Mouse (Mus musculus) ES-Bruce4 (cell line): ENCODE results near the gene Aff3. TPM values are rescaled to one million over a fixed set of nuclear protein-coding genes. Genes with fewer than 3 reads are reported as not detected.

ENCODE experiments used
- H3K27ac ChIP-seq: 2 replicates; pipeline ENCODE4 v1.5.1; 2012; ENCODE audit warnings: low read length, inconsistent platforms; ENCODE audit not compliant: insufficient read depth
- H3K27me3 ChIP-seq: 2 replicates; pipeline ENCODE4 v1.6.1; 2012; ENCODE audit warnings: mild to moderate bottlenecking, low read length, inconsistent platforms; ENCODE audit not compliant: control insufficient read depth, poor library complexity, insufficient read depth, severe bottlenecking
- H3K36me3 ChIP-seq: 2 replicates; pipeline ENCODE4 v1.6.1; 2012; ENCODE audit warnings: inconsistent platforms, mild to moderate bottlenecking, low read length, moderate library complexity; ENCODE audit not compliant: control insufficient read depth, poor library complexity, insufficient read depth, severe bottlenecking
- H3K4me1 ChIP-seq: one replicate; pipeline ENCODE4 v1.8.1; 2011; ENCODE audit warnings: low read length; ENCODE audit not compliant: control insufficient read depth, insufficient read depth
- H3K4me3 ChIP-seq: 2 replicates; pipeline ENCODE4 v1.5.1; 2011; ENCODE audit warnings: low read depth, mild to moderate bottlenecking, low read length
- H3K9ac ChIP-seq: 2 replicates; pipeline ENCODE4 v1.6.1; 2012; ENCODE audit warnings: low read depth, mild to moderate bottlenecking, inconsistent platforms; ENCODE audit not compliant: poor library complexity, severe bottlenecking
- H3K9me3 ChIP-seq: replicated peaks from 2 replicates; pipeline ENCODE4 v1.6.1; 2012; ENCODE audit warnings: mild to moderate bottlenecking, low read length, inconsistent platforms; ENCODE audit not compliant: control insufficient read depth, poor library complexity, insufficient read depth, severe bottlenecking
- CTCF ChIP-seq: IDR thresholded peaks from one replicate; pipeline ENCODE4 v1.8.1; 2011; ENCODE audit warnings: low read depth, low read length
- EP300 ChIP-seq: IDR thresholded peaks from 2 replicates; pipeline ENCODE4 v1.6.1; 2011; ENCODE audit warnings: low read depth, low read length; ENCODE audit not compliant: insufficient read depth
- POLR2A ChIP-seq: IDR thresholded peaks from one replicate; pipeline ENCODE4 v1.8.1; 2011; ENCODE audit warnings: low read length; ENCODE audit not compliant: insufficient read depth
- polyA plus RNA-seq: library from polyadenylated mRNA; stranded (reverse); fragments of >200 nt; gene quantifications from 2 replicates; pipeline ENCODE4 v1.2.4, GENCODE M21; 2011; ENCODE audit warnings: low read depth; ENCODE audit not compliant: missing spikeins, insufficient read depth, insufficient read length

Aff3 gene
- polyA plus RNA-seq, 1 experiment: 9.2 TPM

DNA sequence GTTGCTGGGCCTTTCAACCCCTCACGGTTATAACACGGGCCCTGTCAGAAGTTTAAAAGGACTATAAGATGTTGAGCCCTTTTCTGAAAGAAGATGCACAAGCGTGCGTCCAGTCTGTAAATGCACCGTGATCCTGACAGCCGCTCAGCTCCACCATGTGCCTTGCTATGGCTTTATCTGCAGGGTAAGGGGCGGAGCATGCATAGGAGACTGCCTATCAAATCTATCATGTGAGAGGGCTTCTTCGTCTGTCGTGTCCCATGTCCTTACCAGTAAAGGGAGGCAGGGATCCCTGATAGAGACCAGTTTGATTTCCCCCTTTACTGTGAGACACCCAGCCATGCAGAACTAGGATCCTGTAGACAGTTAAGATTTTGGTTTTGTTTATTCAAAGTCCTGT lies 222.3 kb downstream of the Aff3 start:
- Histone ChIP-seq H3K4me3 (no peak overlapping the region), H3K4me1 (no peaks in the 10 kb centered on the region), H3K9ac (no peak overlapping the region), H3K27ac (no peak overlapping the region), H3K27me3 (no peaks in the 10 kb centered on the region), H3K36me3 (no peaks in the 10 kb centered on the region), H3K9me3 (no peaks in the 10 kb centered on the region)
- TF ChIP-seq POLR2A: no peak
- no peak for TF ChIP-seq EP300
- no peak for TF ChIP-seq CTCF

- Histone ChIP-seq H3K9ac (no peak overlapping the region), H3K27ac (no peak overlapping the region), H3K4me1 (no peaks in the 10 kb centered on the region), H3K4me3 (no peak overlapping the region), H3K36me3 (no peaks in the 10 kb centered on the region), H3K9me3 (no peaks in the 10 kb centered on the region), H3K27me3 (no peaks in the 10 kb centered on the region)
- TF ChIP-seq CTCF (no peak), EP300 (no peak)
Observed at GRCm38 (mm10) chr1:38441800-38442199, 223.0 kb downstream of the Aff3 start.

DNA sequence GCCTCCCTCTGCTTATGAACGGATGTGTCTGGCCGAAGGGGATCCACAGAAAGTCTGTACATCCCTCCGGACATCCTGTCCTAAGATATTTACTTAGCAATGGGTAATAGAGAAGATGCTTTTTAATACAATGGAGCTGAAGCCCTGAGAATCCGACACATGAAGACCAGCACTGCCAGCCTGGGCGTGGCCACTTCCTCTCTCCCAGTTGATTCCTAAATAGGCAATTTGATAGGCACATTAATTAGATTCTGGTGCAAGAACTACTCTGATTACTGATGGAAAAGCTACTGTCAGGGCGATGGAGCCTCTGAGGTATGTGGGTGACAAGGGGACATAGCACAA lies 224.3 kb downstream of the Aff3 start:
- no peaks in the 10 kb centered on the region for H3K36me3 ChIP-seq
- TF ChIP-seq POLR2A (no peak), EP300 (no peak), CTCF (no peak)
- no peaks in the 10 kb centered on the region for H3K9me3 ChIP-seq
- no peak overlapping the region for H3K4me3 ChIP-seq
- no peaks in the 10 kb centered on the region for H3K4me1 ChIP-seq
- H3K27me3 ChIP-seq: no peaks in the 10 kb centered on the region
- H3K27ac ChIP-seq: no peak overlapping the region
- H3K9ac ChIP-seq: no peak overlapping the region

DNA sequence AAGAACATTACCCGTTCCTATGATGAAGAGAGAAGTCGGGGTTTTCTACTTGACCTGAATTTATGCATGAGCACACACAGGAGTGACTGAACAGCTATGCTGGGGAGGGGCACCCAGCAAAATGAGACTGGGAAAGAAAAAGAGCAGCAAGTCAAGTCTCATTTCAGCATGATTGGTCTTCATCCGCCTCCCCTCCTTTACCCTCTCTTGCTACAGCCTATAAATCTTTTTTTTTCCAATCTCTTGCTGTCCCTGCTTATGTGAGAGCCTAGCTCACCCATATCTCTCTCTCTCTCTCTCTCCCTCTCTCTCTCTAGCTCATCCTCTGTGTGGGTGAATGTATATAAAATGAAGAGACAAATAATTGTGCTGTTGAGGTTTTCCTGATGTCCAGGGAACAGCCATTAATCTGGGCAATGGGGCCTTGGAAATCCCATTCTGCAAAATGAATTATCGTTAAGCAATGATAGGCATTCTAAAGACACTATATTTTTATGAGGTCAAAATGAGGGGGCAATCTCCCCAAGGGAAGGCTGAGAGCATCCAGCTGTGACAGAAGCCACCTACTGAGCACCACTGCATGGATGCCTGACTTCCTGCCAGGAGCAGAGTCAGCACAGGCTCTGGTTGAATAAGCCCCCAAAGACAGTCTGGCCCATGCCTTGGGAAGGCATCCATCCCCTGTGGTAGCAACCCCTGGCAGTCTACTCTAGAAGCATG lies 224.8 kb downstream of the Aff3 start:
- H3K36me3 ChIP-seq: no peaks in the 10 kb centered on the region
- H3K27me3 ChIP-seq: no peaks in the 10 kb centered on the region
- no peak overlapping the region for H3K9ac ChIP-seq
- TF ChIP-seq EP300: no peak
- TF ChIP-seq CTCF: no peak
- TF ChIP-seq POLR2A: no peak
- H3K4me3 ChIP-seq: no peak overlapping the region
- no peak overlapping the region for H3K27ac ChIP-seq
- no peaks in the 10 kb centered on the region for H3K9me3 ChIP-seq
- H3K4me1 ChIP-seq: no peaks in the 10 kb centered on the region

DNA sequence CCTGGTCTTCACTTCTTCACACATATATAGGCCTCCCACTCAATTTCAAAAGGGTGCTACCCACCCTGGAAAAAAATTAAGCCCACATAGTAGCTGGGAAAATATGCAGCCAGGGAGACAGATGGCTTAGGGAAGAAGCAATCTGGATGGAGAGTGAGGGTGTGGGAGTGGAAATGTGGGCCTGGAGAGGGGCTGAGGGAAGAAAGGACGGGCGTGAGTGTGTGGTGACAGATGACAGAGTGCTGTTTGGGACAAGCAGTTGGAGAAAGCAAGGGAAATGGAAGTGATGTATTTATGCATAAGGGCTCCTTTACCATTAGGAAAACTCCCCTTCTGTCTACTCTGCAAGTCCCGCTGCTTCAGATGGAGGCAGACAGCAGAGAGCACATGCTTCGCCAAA lies 226.3 kb downstream of the Aff3 start:
- Histone ChIP-seq H3K27me3 (no peaks in the 10 kb centered on the region), H3K9me3 (0 out of 2 replicates have a peak, but pooled peaks cover 4% of the 10 kb centered on the region), H3K9ac (no peak overlapping the region), H3K27ac (no peak overlapping the region), H3K4me3 (no peak overlapping the region), H3K36me3 (no peaks in the 10 kb centered on the region), H3K4me1 (no peaks in the 10 kb centered on the region)
- TF ChIP-seq EP300 (no peak), CTCF (no peak)

DNA sequence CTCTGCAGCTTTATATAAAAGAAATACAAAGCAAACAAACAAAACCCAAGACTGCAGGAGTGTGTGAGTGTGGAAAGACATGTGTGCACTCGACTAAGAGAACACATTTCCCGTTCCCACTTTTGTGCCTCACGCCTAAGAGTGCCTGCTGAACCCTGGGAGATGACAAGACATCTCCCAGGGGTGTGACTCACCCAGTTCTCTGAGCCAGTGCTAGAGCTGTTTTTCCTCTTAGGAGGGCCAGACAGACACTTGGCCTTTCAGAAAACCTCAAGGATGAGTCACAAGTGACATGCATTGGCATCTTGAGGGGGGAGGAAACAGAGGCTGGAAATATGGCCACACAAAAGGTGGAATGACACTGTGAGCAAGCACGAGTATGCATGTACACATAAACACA lies 227.1 kb downstream of the Aff3 start:
- no peak overlapping the region for H3K27ac ChIP-seq
- no peak overlapping the region for H3K9ac ChIP-seq
- H3K27me3 ChIP-seq: no peaks in the 10 kb centered on the region
- TF ChIP-seq POLR2A (no peak), CTCF (no peak), EP300 (no peak)
- no peak overlapping the region for H3K4me3 ChIP-seq
- 0 out of 2 replicates have a peak, but pooled peaks cover 4% of the 10 kb centered on the region for H3K9me3 ChIP-seq
- H3K4me1 ChIP-seq: no peaks in the 10 kb centered on the region
- no peaks in the 10 kb centered on the region for H3K36me3 ChIP-seq
